Mouse (Mus musculus): ENCODE measurements at regions not wholly inside any gene's neighbourhood (a gene's known extent, or its start where the extent isn't known, plus 50 kb on each side); places are given as distances from the start of the nearest gene placed in this dataset.

- DNase-seq, result peak; percentile 46
Observed at GRCm38 (mm10) chrX:167091841-167092240, 117.3 kb downstream of the Tmsb4x start.

- DNase-seq, result no peak
Observed at GRCm38 (mm10) chrX:167088930-167089329, 120.2 kb downstream of the Tmsb4x start.

- no peak for DNase-seq
Observed at GRCm38 (mm10) chrX:167088438-167088837, 120.7 kb downstream of the Tmsb4x start.

- DNase-seq, result no peak
Observed at GRCm38 (mm10) chrX:167080821-167081220, 128.3 kb downstream of the Tmsb4x start.

GRCm38 (mm10) chrX:167069075-167069474 is 140.0 kb downstream of the Tmsb4x start:
- DNase-seq, result no peak

GRCm38 (mm10) chrX:167067918-167068317 is 141.2 kb downstream of the Tmsb4x start:
- no peak for DNase-seq

GRCm38 (mm10) chrX:167063881-167064280 is 145.2 kb downstream of the Tmsb4x start:
- no peak for DNase-seq

GRCm38 (mm10) chrX:167052456-167052855 is 156.7 kb downstream of the Tmsb4x start:
- DNase-seq, result no peak

GRCm38 (mm10) chrX:167050066-167050465 is 159.0 kb downstream of the Tmsb4x start:
- no peak for DNase-seq

- no peak for DNase-seq
Observed at GRCm38 (mm10) chrX:167049191-167049968, 159.7 kb downstream of the Tmsb4x start.

GRCm38 (mm10) chrX:167037971-167038370 is 171.1 kb downstream of the Tmsb4x start:
- no peak for DNase-seq

- no peak for DNase-seq
Observed at GRCm38 (mm10) chrX:167036355-167036754, 172.8 kb downstream of the Tmsb4x start.

- no peak for DNase-seq
Observed at GRCm38 (mm10) chrX:167035639-167036038, 173.5 kb downstream of the Tmsb4x start.

- DNase-seq, result no peak
Observed at GRCm38 (mm10) chrX:167033091-167033490, 176.0 kb downstream of the Tmsb4x start.

GRCm38 (mm10) chrX:167032586-167032985 is 176.5 kb downstream of the Tmsb4x start:
- peak; percentile 18 for DNase-seq

- no peak for DNase-seq
Observed at GRCm38 (mm10) chrX:167031543-167031942, 177.6 kb downstream of the Tmsb4x start.

- DNase-seq, result no peak
Observed at GRCm38 (mm10) chrX:167015602-167016001, 193.5 kb downstream of the Tmsb4x start.

GRCm38 (mm10) chrX:167014322-167014721 is 194.8 kb downstream of the Tmsb4x start:
- DNase-seq, result no peak

GRCm38 (mm10) chrX:167012891-167013290 is 196.2 kb downstream of the Tmsb4x start:
- no peak for DNase-seq

GRCm38 (mm10) chrX:167011977-167012542 is 197.1 kb downstream of the Tmsb4x start:
- no peak for DNase-seq

- no peak for DNase-seq
Observed at GRCm38 (mm10) chrX:166995855-166996254, 213.3 kb downstream of the Tmsb4x start.

GRCm38 (mm10) chrX:166981003-166981402 is 228.1 kb downstream of the Tmsb4x start:
- no peak for DNase-seq

GRCm38 (mm10) chrX:166980504-166980903 is 228.6 kb downstream of the Tmsb4x start:
- DNase-seq, result no peak

- no peak for DNase-seq
Observed at GRCm38 (mm10) chrX:166977029-166977428, 232.1 kb downstream of the Tmsb4x start.
